Mouse (Mus musculus): Measurements from ENCODE around the gene 1700001O22Rik. TPM values are rescaled to one million over a fixed set of nuclear protein-coding genes. Genes with fewer than 3 reads are reported as not detected.

The 1700001O22Rik gene
- total and polyA plus RNA-seq, 3 experiments: not detected

DNA sequence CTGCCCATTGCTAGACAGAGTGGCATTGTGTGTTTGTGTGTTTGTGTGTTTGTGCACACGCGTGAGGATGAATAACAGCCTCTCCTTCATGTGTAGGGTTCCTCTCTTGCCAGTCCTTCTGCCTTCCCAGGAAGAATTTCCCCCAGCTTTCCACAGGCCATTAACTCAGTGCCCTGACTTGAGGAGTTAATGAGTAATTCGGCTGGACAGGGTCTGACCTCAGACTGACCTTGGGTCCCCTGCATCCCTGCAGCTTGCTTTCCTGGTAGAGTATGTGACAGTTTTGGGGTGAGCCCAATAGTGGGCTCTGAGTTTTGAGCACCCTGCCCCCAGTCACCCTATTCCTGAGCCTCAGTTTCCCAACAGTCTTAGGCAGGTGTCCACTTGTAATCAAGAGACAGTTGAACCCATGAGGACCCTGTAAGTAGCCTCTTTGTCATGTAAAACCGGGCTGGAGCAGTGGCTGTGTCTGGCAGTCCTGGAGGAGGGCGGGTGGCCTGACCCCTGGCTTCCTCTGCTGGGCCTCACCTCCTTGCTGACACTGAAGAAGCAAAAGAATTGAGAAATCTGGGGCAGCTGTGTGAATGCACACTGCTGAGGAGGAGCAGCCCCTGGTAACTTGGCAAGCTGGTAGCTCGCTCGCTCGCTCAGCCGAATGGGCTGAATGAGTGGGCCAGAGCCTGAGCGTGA is 43.5 kb downstream of the 1700001O22Rik start:
- H3K4me3 ChIP-seq (replicated peaks in 1 of 3; ENCODE audit: low read depth in 2 of 3, low read length in 2 of 3, poor library complexity in 1 of 3): no peak overlapping the region
- dilution Hi-C loops (cut with MboI; ENCODE audit: extremely low pct_ligation_motif_present, extremely low pct_unique_long_range_greater_than_20kb, low sequenced_read_pairs): no loop called here

DNA sequence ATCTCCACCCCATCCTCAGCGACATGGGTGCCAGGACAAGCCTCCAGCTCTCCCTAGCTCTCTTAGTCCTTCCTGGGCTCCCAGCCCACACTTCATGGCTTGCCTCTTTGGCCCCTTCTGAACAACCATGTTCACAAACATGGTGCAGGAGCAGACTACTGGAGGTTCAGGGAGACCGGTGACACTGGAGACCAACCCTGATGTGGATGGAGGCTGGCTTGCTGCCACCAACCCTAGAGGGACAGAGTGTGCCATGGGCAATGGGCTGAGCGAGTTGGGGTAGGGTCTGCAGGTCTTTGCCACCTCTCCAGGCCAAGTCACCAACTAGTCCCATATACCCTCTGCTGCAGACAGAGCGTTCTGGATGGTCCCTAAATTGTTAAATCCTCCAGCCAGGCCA is 44.0 kb downstream of the 1700001O22Rik start:
- Histone ChIP-seq H3K27ac (ENCODE audit: insufficient read depth, low read depth) (no peak overlapping the region), H3K9me3 (replicated peaks; ENCODE audit: low read length) (peaks cover 23% of the 10 kb centered on the region), H3K4me3 (replicated peaks in 1 of 3; ENCODE audit: low read depth in 2 of 3, low read length in 2 of 3, poor library complexity in 1 of 3) (no peak overlapping the region), H3K36me3 (replicated peaks in 1 of 2; ENCODE audit: control insufficient read depth in 1 of 2, insufficient read depth in 1 of 2, low read length in 1 of 2) (no peaks in the 10 kb centered on the region), H3K4me1 (ENCODE audit: control insufficient read depth in 1 of 2, insufficient read depth in 2 of 2) (peaks cover 0 to 15% of the 10 kb centered on the region in 2 experiments; a peak in 2 of 4 replicates), H3K79me2 (replicated peaks; ENCODE audit: control insufficient read depth, extremely low read depth, insufficient read depth, poor library complexity, severe bottlenecking) (no peaks in the 10 kb centered on the region), H3K4me2 (ENCODE audit: insufficient read depth, low read depth, poor library complexity, severe bottlenecking) (no peak overlapping the region), H3K9ac (ENCODE audit: insufficient read depth, low read depth) (no peak overlapping the region), H3K27me3 (replicated peaks) (peaks cover 10% of the 10 kb centered on the region)
- in situ Hi-C loops (cut with MboI; ENCODE audit: low pct_ligation_motif_present, low pct_unique_long_range_greater_than_20kb, low sequenced_read_pairs): no loop called here
- no peak for DNase-seq (ENCODE audit: extremely low read depth)
- dilution Hi-C loops (cut with MboI; ENCODE audit: extremely low pct_ligation_motif_present, extremely low pct_unique_long_range_greater_than_20kb, low sequenced_read_pairs): no loop called here
- no peak for TF ChIP-seq MEF2A (IDR thresholded peaks at IDR 0.05; ENCODE audit: borderline replicate concordance, low read depth, low read length)
- TF ChIP-seq USF1 (IDR thresholded peaks at IDR 0.05; ENCODE audit: low read depth, low read length): no peak
- TF ChIP-seq TBP (conservative IDR thresholded peaks at IDR 0.05; ENCODE audit: low read depth, low read length): no peak
- no peak for TF ChIP-seq MAZ (IDR thresholded peaks at IDR 0.05; ENCODE audit: low read depth, low read length)
- TF ChIP-seq ETS1 (conservative IDR thresholded peaks at IDR 0.05; ENCODE audit: low read depth, low read length): no peak
- no peak for TF ChIP-seq POLR2AphosphoS2 (IDR thresholded peaks at IDR 0.05; ENCODE audit: low read depth, low read length)
- no peak for TF ChIP-seq SIN3A (IDR thresholded peaks at IDR 0.05; ENCODE audit: low read length)
- no peak for TF ChIP-seq NELFE (IDR thresholded peaks at IDR 0.05; ENCODE audit: low read depth, low read length)
- no peak for TF ChIP-seq IRF4 (IDR thresholded peaks at IDR 0.05; ENCODE audit: low read depth, low read length)
- TF ChIP-seq CHD1 (IDR thresholded peaks at IDR 0.05; ENCODE audit: low read depth, low read length): no peak
- TF ChIP-seq RCOR1 (conservative IDR thresholded peaks at IDR 0.05; ENCODE audit: low read depth, low read length): no peak
- no peak for TF ChIP-seq TCF12 (IDR thresholded peaks at IDR 0.05; ENCODE audit: low read depth, low read length)
- no peak for TF ChIP-seq MAX (IDR thresholded peaks at IDR 0.05; ENCODE audit: low read length)
- no peak for TF ChIP-seq HCFC1 (IDR thresholded peaks at IDR 0.05; ENCODE audit: low read depth, low read length)
- TF ChIP-seq MXI1 (IDR thresholded peaks at IDR 0.05; ENCODE audit: low read depth, low read length): no peak
- TF ChIP-seq E2F4 (IDR thresholded peaks at IDR 0.05; ENCODE audit: insufficient replicate concordance, low read depth, low read length): no peak

More for the DNA sequence above, 43.5 kb downstream of the 1700001O22Rik start:
- Histone ChIP-seq H3K27me3 (replicated peaks) (peaks cover 10% of the 10 kb centered on the region), H3K9me3 (replicated peaks; ENCODE audit: low read length) (peaks cover 29% of the 10 kb centered on the region), H3K4me1 (ENCODE audit: control insufficient read depth in 1 of 2, insufficient read depth in 2 of 2) (peaks cover 0 to 11% of the 10 kb centered on the region in 2 experiments; a peak in 1 of 4 replicates), H3K27ac (ENCODE audit: insufficient read depth, low read depth) (no peak overlapping the region), H3K79me2 (replicated peaks; ENCODE audit: control insufficient read depth, extremely low read depth, insufficient read depth, poor library complexity, severe bottlenecking) (no peaks in the 10 kb centered on the region), H3K36me3 (replicated peaks in 1 of 2; ENCODE audit: control insufficient read depth in 1 of 2, insufficient read depth in 1 of 2, low read length in 1 of 2) (no peaks in the 10 kb centered on the region), H3K4me2 (ENCODE audit: insufficient read depth, low read depth, poor library complexity, severe bottlenecking) (no peak overlapping the region), H3K9ac (ENCODE audit: insufficient read depth, low read depth) (no peak overlapping the region)
- in situ Hi-C loops (cut with MboI; ENCODE audit: low pct_ligation_motif_present, low pct_unique_long_range_greater_than_20kb, low sequenced_read_pairs): no loop called here
- TF ChIP-seq TCF12 (IDR thresholded peaks at IDR 0.05; ENCODE audit: low read depth, low read length) (no peak), MYC (IDR thresholded peaks at IDR 0.05; ENCODE audit: low read depth, low read length) (no peak), MAX (IDR thresholded peaks at IDR 0.05; ENCODE audit: low read length) (no peak), HCFC1 (IDR thresholded peaks at IDR 0.05; ENCODE audit: low read depth, low read length) (no peak), SMC3 (IDR thresholded peaks at IDR 0.05; ENCODE audit: low read depth, low read length) (no peak), GABPA (IDR thresholded peaks at IDR 0.05; ENCODE audit: insufficient replicate concordance, low read depth, low read length) (no peak), RCOR1 (conservative IDR thresholded peaks at IDR 0.05; ENCODE audit: low read depth, low read length) (no peak), E2F4 (IDR thresholded peaks at IDR 0.05; ENCODE audit: insufficient replicate concordance, low read depth, low read length) (no peak), POLR2AphosphoS2 (IDR thresholded peaks at IDR 0.05; ENCODE audit: low read depth, low read length) (no peak), EP300 (IDR thresholded peaks at IDR 0.05; ENCODE audit: low read length) (no peak)
- no peak for DNase-seq (ENCODE audit: extremely low read depth)

Data from CH12.LX (cell line).